Mouse (Mus musculus): ENCODE measurements around the gene Rps6. TPM values are rescaled to one million over a fixed set of nuclear protein-coding genes. Genes with fewer than 3 reads are reported as not detected.
A peak's percentile ranks its signal among the peaks of the same experiment; 100 is the strongest.

Gene Rps6
- 100 to 1,000 TPM; 434 to 447 TPM for total RNA-seq (2021)
- long read RNA-seq, transcript Rps6-201 (5 exons, 878 nt): major isoform, 256 of 320 reads
- long read RNA-seq, transcript Rps6-204 (4 exons, 1,128 nt): minor isoform, 51 of 320 reads
- long read RNA-seq, partial matches to known transcripts: 2 of 320 reads
- long read RNA-seq, other reads (novel, unspliced or antisense): 10 of 320 reads

GRCm38 (mm10) chr4:86857113-86858069 lies at the start of gene Rps6:
Gene Rps6 (minus strand): TSS chr4:86857412.
- DNase-seq (ENCODE audit: low spot score in 2 of 2): peak; percentile 95 to 96

- no peak for DNase-seq (ENCODE audit: low spot score in 2 of 2)
Observed at GRCm38 (mm10) chr4:86905869-86906268, 48.7 kb upstream of the Rps6 start.

- DNase-seq (ENCODE audit: low spot score in 2 of 2): no peak
Observed at GRCm38 (mm10) chr4:86904969-86905368, 47.8 kb upstream of the Rps6 start.

- no peak for DNase-seq (ENCODE audit: low spot score in 2 of 2)
Observed at GRCm38 (mm10) chr4:86902351-86902750, 45.1 kb upstream of the Rps6 start.

- DNase-seq (ENCODE audit: low spot score in 2 of 2): no peak
Observed at GRCm38 (mm10) chr4:86898791-86899474, 41.7 kb upstream of the Rps6 start.

- no peak for DNase-seq (ENCODE audit: low spot score in 2 of 2)
Observed at GRCm38 (mm10) chr4:86897411-86897810, 40.2 kb upstream of the Rps6 start.

GRCm38 (mm10) chr4:86887879-86888278 lies 30.7 kb upstream of the Rps6 start:
- DNase-seq (ENCODE audit: low spot score in 2 of 2): no peak

- no peak for DNase-seq (ENCODE audit: low spot score in 2 of 2)
Observed at GRCm38 (mm10) chr4:86886160-86886878, 29.1 kb upstream of the Rps6 start.

- DNase-seq (ENCODE audit: low spot score in 2 of 2): no peak
Observed at GRCm38 (mm10) chr4:86885790-86886159, 28.6 kb upstream of the Rps6 start.

GRCm38 (mm10) chr4:86884945-86885344 lies 27.7 kb upstream of the Rps6 start:
- DNase-seq (ENCODE audit: low spot score in 2 of 2): peak in 1 of 2 experiments; percentile 26

GRCm38 (mm10) chr4:86882413-86882812 lies 25.2 kb upstream of the Rps6 start:
- DNase-seq (ENCODE audit: low spot score in 2 of 2): no peak

GRCm38 (mm10) chr4:86881178-86881577 lies 24.0 kb upstream of the Rps6 start:
- no peak for DNase-seq (ENCODE audit: low spot score in 2 of 2)

GRCm38 (mm10) chr4:86879477-86879876 lies 22.3 kb upstream of the Rps6 start:
- DNase-seq (ENCODE audit: low spot score in 2 of 2): no peak

- DNase-seq (ENCODE audit: low spot score in 2 of 2): peak; percentile 66 to 83
Observed at GRCm38 (mm10) chr4:86874146-86874847, 17.1 kb upstream of the Rps6 start, which contains the start of gene Acer2. Gene Acer2 (plus strand): TSS chr4:86874396.

- peak in 1 of 2 experiments; percentile 18 for DNase-seq (ENCODE audit: low spot score in 2 of 2)
Observed at GRCm38 (mm10) chr4:86873072-86873471, 15.9 kb upstream of the Rps6 start.

- DNase-seq (ENCODE audit: low spot score in 2 of 2): no peak
Observed at GRCm38 (mm10) chr4:86871988-86872387, 14.8 kb upstream of the Rps6 start.

- DNase-seq (ENCODE audit: low spot score in 2 of 2): no peak
Observed at GRCm38 (mm10) chr4:86864087-86864486, 6.9 kb upstream of the Rps6 start.

- DNase-seq (ENCODE audit: low spot score in 2 of 2): no peak
Observed at GRCm38 (mm10) chr4:86858070-86858440, 843 bp upstream of the Rps6 start.

- DNase-seq (ENCODE audit: low spot score in 2 of 2): no peak
Observed at GRCm38 (mm10) chr4:86856304-86857112, 704 bp downstream of the Rps6 start.
